Mouse (Mus musculus): ENCODE measurements at regions not wholly inside any gene's neighbourhood (a gene's known extent, or its start where the extent isn't known, plus 50 kb on each side); places are given as distances from the start of the nearest gene placed in this dataset.

DNA sequence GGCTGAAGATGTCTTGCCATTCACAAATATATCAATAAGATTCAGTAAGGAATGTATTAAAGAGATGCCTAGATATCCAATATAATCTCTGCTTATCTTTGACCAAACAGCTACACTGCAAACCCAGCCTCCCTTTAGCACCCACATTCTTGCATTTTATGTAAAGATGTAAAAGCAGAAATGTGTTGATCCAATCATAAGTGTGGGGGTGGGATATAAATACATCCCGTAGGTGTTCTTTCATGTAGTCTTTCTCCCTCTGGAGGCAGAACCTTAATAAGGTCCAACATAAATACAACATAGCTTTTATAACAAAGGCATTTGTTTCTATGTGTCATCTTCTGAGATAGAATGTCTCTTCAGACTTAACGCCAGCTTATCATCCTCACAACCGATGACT, 637.1 kb upstream of the Flrt2 start:
- Histone ChIP-seq H3K9me3 (ENCODE audit: low read length) (no peaks in the 10 kb centered on the region), H3K27me3 (replicated peaks; ENCODE audit: insufficient read depth, low read length) (no peaks in the 10 kb centered on the region), H3K4me3 (ENCODE audit: low read depth, low read length) (no peak overlapping the region), H3K4me2 (replicated peaks; ENCODE audit: low read depth, low read length) (no peak overlapping the region), H3K27ac (ENCODE audit: low read length) (no peak overlapping the region), H3K36me3 (ENCODE audit: insufficient read depth, low read length) (no peaks in the 10 kb centered on the region), H3K9ac (replicated peaks; ENCODE audit: low read depth) (no peak overlapping the region), H3K4me1 (ENCODE audit: insufficient read depth, low read depth, low read length) (no peaks in the 10 kb centered on the region)
- no peak for DNase-seq (ENCODE audit: low spot score)
- TF ChIP-seq CTCF (IDR thresholded peaks at IDR 0.05): no peak
- no peak for TF ChIP-seq EP300 (IDR thresholded peaks at IDR 0.05)
- no peak for ATAC-seq
- 78% methylated on average over 3 of the region's 3 CpGs for whole genome bisulfite sequencing

GRCm38 (mm10) chr12:95056926-95057325, 635.1 kb upstream of the Flrt2 start:
- Histone ChIP-seq H3K9ac (replicated peaks; ENCODE audit: low read depth) (no peak overlapping the region), H3K4me1 (ENCODE audit: insufficient read depth, low read depth, low read length) (no peaks in the 10 kb centered on the region), H3K4me3 (ENCODE audit: low read depth, low read length) (no peak overlapping the region), H3K36me3 (ENCODE audit: insufficient read depth, low read length) (no peaks in the 10 kb centered on the region), H3K27me3 (replicated peaks; ENCODE audit: insufficient read depth, low read length) (no peaks in the 10 kb centered on the region), H3K9me3 (ENCODE audit: low read length) (no peaks in the 10 kb centered on the region), H3K27ac (ENCODE audit: low read length) (no peak overlapping the region), H3K4me2 (replicated peaks; ENCODE audit: low read depth, low read length) (no peak overlapping the region)
- TF ChIP-seq CTCF (IDR thresholded peaks at IDR 0.05) (no peak), EP300 (IDR thresholded peaks at IDR 0.05) (no peak)
- 81% methylated on average over 7 of the region's 7 CpGs for WGBS
- ATAC-seq (no peak), DNase-seq (ENCODE audit: low spot score) (no peak)

DNA sequence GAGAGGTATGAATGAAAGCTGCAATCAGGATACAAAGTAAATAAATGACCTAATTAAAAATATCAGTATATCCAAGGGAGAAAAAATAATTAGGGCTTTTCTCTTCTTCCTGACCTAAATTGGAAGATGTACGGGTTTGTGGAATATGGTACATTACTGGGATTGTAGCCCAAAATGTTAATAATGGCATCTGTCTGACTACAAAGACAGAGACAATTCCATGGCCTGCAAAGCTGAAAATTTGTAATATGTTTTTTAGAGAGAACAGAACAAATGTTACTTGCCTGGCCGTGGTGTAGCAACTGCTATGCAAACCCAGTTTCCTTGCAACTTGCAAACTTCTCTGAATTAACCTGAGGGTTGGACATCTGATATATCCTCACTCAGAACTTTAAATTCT, 632.6 kb upstream of the Flrt2 start:
- Histone ChIP-seq H3K4me1 (ENCODE audit: insufficient read depth, low read depth, low read length) (no peaks in the 10 kb centered on the region), H3K4me2 (replicated peaks; ENCODE audit: low read depth, low read length) (no peak overlapping the region), H3K4me3 (ENCODE audit: low read depth, low read length) (no peak overlapping the region), H3K27ac (ENCODE audit: low read length) (no peak overlapping the region), H3K9me3 (ENCODE audit: low read length) (no peaks in the 10 kb centered on the region), H3K36me3 (ENCODE audit: insufficient read depth, low read length) (no peaks in the 10 kb centered on the region), H3K27me3 (replicated peaks; ENCODE audit: insufficient read depth, low read length) (no peaks in the 10 kb centered on the region), H3K9ac (replicated peaks; ENCODE audit: low read depth) (no peak overlapping the region)
- DNase-seq (ENCODE audit: low spot score) (no peak), ATAC-seq (no peak)
- WGBS: 80% methylated on average over 2 of the region's 2 CpGs
- no peak for TF ChIP-seq CTCF (IDR thresholded peaks at IDR 0.05)

DNA sequence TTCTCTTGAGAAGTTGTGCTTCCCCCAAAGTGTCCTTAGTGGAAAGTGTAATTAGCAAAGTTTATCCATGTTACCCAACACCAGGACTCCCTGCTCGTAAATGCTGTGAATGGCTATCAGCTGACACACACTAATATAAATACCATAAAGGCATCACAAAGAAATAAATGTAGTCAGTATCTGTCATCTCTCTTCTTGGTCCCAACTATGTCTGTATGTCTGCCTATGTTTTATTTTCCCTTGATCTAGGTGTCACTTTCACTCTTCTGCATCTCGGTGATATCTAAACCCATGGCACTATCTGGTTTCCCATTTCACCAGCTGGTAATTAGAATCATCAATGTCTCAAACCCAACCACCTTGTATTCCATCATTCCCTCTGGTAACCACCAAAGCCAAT, 619.7 kb upstream of the Flrt2 start:
- no peak overlapping the region for H3K9ac ChIP-seq (replicated peaks; ENCODE audit: low read depth)
- 74% methylated on average over 2 of the region's 2 CpGs for WGBS
- no peak for ATAC-seq

DNA sequence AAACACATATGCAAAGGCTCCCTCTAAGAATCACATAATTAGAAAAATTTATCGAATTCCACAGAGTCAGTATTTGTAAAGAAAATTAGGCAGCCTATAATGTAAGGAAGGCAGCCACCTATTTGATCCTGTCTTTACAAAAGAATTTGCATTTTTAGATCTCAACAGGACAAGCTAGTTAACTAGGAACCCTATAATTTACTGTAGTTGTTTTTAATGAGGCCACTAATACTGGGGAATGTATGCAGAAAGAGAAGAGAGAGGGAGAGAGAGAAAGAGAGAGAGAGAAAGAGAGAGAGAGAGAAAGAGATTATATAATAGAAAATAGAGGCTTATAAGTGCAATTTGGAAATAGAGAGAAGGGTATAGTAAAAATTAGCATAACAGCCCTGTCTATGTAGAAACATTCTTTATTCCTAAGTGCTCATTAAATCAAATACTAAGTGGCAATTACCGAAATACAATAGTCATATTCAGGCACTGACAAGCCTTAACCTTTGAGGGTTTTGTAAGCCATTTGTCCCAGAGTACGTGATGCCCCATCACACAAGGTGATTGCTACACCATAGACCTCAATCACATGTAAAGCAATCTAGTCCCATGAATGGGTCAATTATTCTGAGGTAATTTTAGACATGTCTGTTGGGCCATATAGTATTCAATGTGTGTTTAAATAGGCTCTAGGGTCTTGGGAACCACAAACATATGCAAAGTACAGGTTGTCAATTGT, 572.6 kb upstream of the Flrt2 start:
- Histone ChIP-seq H3K4me2 (replicated peaks; ENCODE audit: low read depth, low read length) (no peak overlapping the region), H3K4me3 (ENCODE audit: low read depth, low read length) (no peak overlapping the region), H3K36me3 (ENCODE audit: insufficient read depth, low read length) (no peaks in the 10 kb centered on the region), H3K9me3 (ENCODE audit: low read length) (no peaks in the 10 kb centered on the region), H3K4me1 (ENCODE audit: insufficient read depth, low read depth, low read length) (no peaks in the 10 kb centered on the region), H3K9ac (replicated peaks; ENCODE audit: low read depth) (no peak overlapping the region), H3K27me3 (replicated peaks; ENCODE audit: insufficient read depth, low read length) (no peaks in the 10 kb centered on the region), H3K27ac (ENCODE audit: low read length) (no peak overlapping the region)
- WGBS: 80% methylated on average over 3 of the region's 3 CpGs
- TF ChIP-seq EP300 (IDR thresholded peaks at IDR 0.05) (no peak), CTCF (IDR thresholded peaks at IDR 0.05) (no peak)
- DNase-seq (ENCODE audit: low spot score): no peak
- no peak for ATAC-seq

More for the DNA sequence above, 619.7 kb upstream of the Flrt2 start:
- no peak for TF ChIP-seq EP300 (IDR thresholded peaks at IDR 0.05)
- TF ChIP-seq CTCF (IDR thresholded peaks at IDR 0.05): no peak
- no peak overlapping the region for H3K4me2 ChIP-seq (replicated peaks; ENCODE audit: low read depth, low read length)
- H3K27ac ChIP-seq (ENCODE audit: low read length): no peak overlapping the region
- H3K4me1 ChIP-seq (ENCODE audit: insufficient read depth, low read depth, low read length): no peaks in the 10 kb centered on the region
- H3K36me3 ChIP-seq (ENCODE audit: insufficient read depth, low read length): no peaks in the 10 kb centered on the region
- no peaks in the 10 kb centered on the region for H3K9me3 ChIP-seq (ENCODE audit: low read length)
- H3K4me3 ChIP-seq (ENCODE audit: low read depth, low read length): no peak overlapping the region
- no peaks in the 10 kb centered on the region for H3K27me3 ChIP-seq (replicated peaks; ENCODE audit: insufficient read depth, low read length)
- no peak for DNase-seq (ENCODE audit: low spot score)

DNA sequence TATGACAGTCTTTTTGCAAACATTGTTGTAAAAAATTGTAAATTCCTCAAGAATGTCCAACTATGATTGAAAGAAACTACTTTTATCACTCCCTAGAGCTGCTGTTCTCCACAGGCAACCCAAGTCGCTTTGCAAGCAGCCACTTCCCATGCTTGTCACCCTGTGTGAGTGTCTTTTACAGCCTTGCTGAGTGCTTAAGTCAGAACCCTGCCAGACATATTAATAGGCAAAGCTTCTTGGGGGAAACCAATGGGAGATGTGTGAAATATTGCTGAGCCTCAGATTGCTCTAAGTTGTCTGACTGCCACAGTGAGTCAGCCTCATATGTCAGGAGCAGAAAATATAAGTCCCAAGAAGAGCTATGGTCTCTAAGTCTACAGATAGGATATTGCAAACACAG, 559.2 kb upstream of the Flrt2 start:
- no peaks in the 10 kb centered on the region for H3K27me3 ChIP-seq (replicated peaks; ENCODE audit: insufficient read depth, low read length)
- H3K9me3 ChIP-seq (ENCODE audit: low read length): no peaks in the 10 kb centered on the region
- DNase-seq (ENCODE audit: low spot score) (peak; percentile 6), ATAC-seq (no peak)
- H3K27ac ChIP-seq (ENCODE audit: low read length): no peak overlapping the region
- no peak overlapping the region for H3K9ac ChIP-seq (replicated peaks; ENCODE audit: low read depth)
- TF ChIP-seq EP300 (IDR thresholded peaks at IDR 0.05): no peak
- no peak for TF ChIP-seq CTCF (IDR thresholded peaks at IDR 0.05)
- WGBS: 61% methylated on average over 1 of the region's 1 CpGs
- H3K36me3 ChIP-seq (ENCODE audit: insufficient read depth, low read length): no peaks in the 10 kb centered on the region
- no peaks in the 10 kb centered on the region for H3K4me1 ChIP-seq (ENCODE audit: insufficient read depth, low read depth, low read length)
- no peak overlapping the region for H3K4me3 ChIP-seq (ENCODE audit: low read depth, low read length)
- no peak overlapping the region for H3K4me2 ChIP-seq (replicated peaks; ENCODE audit: low read depth, low read length)

DNA sequence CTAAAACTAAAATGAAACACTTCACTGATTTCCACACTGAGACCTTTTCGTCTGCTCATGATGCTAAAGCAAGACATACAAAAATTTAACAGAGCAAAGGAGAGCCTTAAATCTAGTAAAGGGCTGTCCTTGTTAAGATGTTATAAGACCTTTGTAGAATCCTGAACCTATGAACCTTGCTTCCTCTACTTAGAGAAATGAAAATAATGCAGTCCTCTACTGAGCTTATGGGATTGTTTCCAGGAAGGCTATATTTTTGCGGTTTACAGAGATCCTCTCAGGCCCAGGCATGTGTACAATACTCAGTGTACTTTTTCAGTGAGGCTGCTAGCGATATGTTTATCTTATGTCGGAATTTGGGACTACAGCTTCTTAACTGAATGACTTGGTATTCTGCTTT, 558.5 kb upstream of the Flrt2 start:
- TF ChIP-seq EP300 (IDR thresholded peaks at IDR 0.05) (no peak), CTCF (IDR thresholded peaks at IDR 0.05) (no peak)
- 57% methylated on average over 4 of the region's 4 CpGs for WGBS
- Histone ChIP-seq H3K27ac (ENCODE audit: low read length) (no peak overlapping the region), H3K27me3 (replicated peaks; ENCODE audit: insufficient read depth, low read length) (no peaks in the 10 kb centered on the region), H3K4me2 (replicated peaks; ENCODE audit: low read depth, low read length) (no peak overlapping the region), H3K4me3 (ENCODE audit: low read depth, low read length) (no peak overlapping the region), H3K36me3 (ENCODE audit: insufficient read depth, low read length) (no peaks in the 10 kb centered on the region), H3K4me1 (ENCODE audit: insufficient read depth, low read depth, low read length) (no peaks in the 10 kb centered on the region), H3K9me3 (ENCODE audit: low read length) (no peaks in the 10 kb centered on the region), H3K9ac (replicated peaks; ENCODE audit: low read depth) (no peak overlapping the region)
- ATAC-seq: no peak
- no peak for DNase-seq (ENCODE audit: low spot score)
